Mouse (Mus musculus) embryonic facial prominence, embryonic 12.5 days (tissue): ENCODE data around the gene Tnip1. TPM values are rescaled to one million over a fixed set of nuclear protein-coding genes. Genes with fewer than 3 reads are reported as not detected.
"Not testable (repeated sequence)": the region's sequence is repeated elsewhere in the genome, so short reads cannot be mapped to it uniquely, and the experiment has no call there.

ENCODE experiments used
- ATAC-seq: fragments of 200-750 bp; cut with Nextera tagmentation; 2 replicates; pipeline ENCODE4 v1.8.0; 2017; ENCODE audit not compliant: insufficient number of reproducible peaks, insufficient read depth, low FRiP score, low TSS enrichment
- H3K27ac ChIP-seq: fragments of 300-500 bp; sonication (generic); 2 replicates; pipeline ENCODE4 v1.5.1; 2016; ENCODE audit warnings: mild to moderate bottlenecking
- H3K27me3 ChIP-seq: fragments of 300-500 bp; sonication (generic); 2 replicates; pipeline ENCODE4 v1.6.1; 2016; ENCODE audit warnings: mild to moderate bottlenecking, moderate library complexity
- H3K36me3 ChIP-seq: fragments of 300-500 bp; sonication (generic); 2 replicates; pipeline ENCODE4 v1.6.1; 2016; ENCODE audit warnings: mild to moderate bottlenecking
- H3K4me1 ChIP-seq: fragments of 300-500 bp; sonication (generic); 2 replicates; pipeline ENCODE4 v1.6.1; 2016
- H3K4me2 ChIP-seq: fragments of 300-500 bp; sonication (generic); replicated peaks from 2 replicates; pipeline ENCODE4 v1.6.1; 2016; ENCODE audit warnings: mild to moderate bottlenecking, moderate library complexity
- H3K4me3 ChIP-seq: fragments of 300-500 bp; sonication (generic); 2 replicates; pipeline ENCODE4 v1.5.1; 2016; ENCODE audit warnings: mild to moderate bottlenecking
- H3K9ac ChIP-seq: fragments of 300-500 bp; sonication (generic); 2 replicates; pipeline ENCODE4 v1.6.1; 2016; ENCODE audit warnings: mild to moderate bottlenecking, moderate library complexity
- H3K9me3 ChIP-seq: fragments of 300-500 bp; sonication (generic); 2 replicates; pipeline ENCODE4 v1.6.1; 2016; ENCODE audit warnings: mild to moderate bottlenecking, moderate library complexity
- WGBS: fragments of 180-500 bp; shearing (Covaris S2); methylation state at CpG from one replicate; pipeline ENCODE4 v1.1.7; 2016; 5-methylcytosine and 5-hydroxymethylcytosine counted together
- polyA plus RNA-seq: library from polyadenylated mRNA; unstranded; fragments of >200 nt; fragmentation: Nextera tagmentation; extraction: Ambion mirVana; gene quantifications from 2 replicates; pipeline ENCODE4 v1.2.1, GENCODE M21; 2016

Tnip1 gene
- polyA plus RNA-seq, 1 experiment from 2014 or later = 20.0 TPM

DNA sequence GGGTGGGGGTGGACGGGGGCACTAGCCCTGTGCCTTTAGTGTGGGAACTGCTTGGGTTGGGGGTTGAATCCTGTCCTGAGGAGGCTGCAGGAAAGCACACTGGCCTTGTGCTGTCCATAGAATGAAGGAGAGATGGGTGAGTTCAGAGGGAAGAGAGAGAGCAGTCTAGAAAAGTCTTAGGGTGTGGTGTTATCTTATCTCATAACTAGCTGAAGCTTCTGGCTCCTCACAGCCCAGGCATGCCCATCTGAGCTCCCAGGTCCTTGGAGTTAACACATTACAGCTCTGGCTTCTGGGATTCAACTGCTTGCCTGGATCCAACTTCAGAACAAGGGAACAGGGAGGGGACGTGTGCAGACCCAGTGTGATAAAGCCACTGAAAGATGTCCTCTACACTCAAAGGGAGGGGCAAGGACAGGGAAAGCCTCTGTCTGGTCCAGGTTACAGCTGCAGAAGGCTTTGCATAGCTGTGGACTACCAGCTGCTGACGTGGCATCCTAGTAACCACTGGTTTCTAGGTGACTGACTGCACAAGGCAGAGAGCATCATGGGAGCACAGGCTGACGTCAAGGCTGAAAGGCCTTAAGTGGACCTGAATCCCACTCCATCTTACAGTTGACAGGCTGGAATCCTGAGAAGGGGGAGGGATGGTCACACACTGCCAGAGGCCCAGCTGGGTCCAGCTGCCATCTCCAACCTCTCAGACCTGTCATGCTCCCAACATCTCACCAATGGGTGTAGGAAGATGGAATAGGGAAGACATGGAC is 58.6 kb downstream of the Tnip1 start:
- H3K27me3 ChIP-seq = no peaks in the 10 kb centered on the region
- 67% methylated on average over 4 of the region's 4 CpGs for WGBS
- H3K4me2 ChIP-seq = no peak overlapping the region
- H3K9ac ChIP-seq = no peak overlapping the region
- H3K4me3 ChIP-seq = no peak overlapping the region
- peaks cover 5% of the 10 kb centered on the region; the same call in 1 of the 2 replicates for H3K36me3 ChIP-seq
- H3K9me3 ChIP-seq = no peaks in the 10 kb centered on the region
- H3K4me1 ChIP-seq = peaks cover 10% of the 10 kb centered on the region
- ATAC-seq = no peak
- H3K27ac ChIP-seq = no peak overlapping the region

DNA sequence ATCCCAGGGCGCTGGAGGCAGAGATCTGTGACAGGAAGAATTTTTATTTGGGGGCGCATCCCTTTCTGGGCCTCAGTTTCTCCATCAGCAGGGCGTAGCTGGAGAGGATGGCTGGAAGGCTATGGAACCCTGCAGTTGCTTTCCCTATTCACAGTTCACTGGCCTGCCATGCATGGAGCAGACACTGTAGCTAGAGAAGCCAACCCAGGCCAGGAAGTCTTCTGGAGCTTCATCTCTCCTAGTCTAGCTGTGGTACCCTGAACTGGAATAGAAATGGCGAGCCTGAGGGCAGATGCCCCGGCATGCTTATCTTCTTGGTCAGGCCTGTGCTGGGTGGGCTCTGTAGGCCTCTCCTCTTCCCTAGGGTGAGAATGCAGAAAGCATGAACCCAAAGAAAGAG is 59.4 kb downstream of the Tnip1 start:
- no peak for ATAC-seq
- 75% methylated on average over 5 of the region's 5 CpGs for WGBS
- no peak overlapping the region for H3K9ac ChIP-seq

DNA sequence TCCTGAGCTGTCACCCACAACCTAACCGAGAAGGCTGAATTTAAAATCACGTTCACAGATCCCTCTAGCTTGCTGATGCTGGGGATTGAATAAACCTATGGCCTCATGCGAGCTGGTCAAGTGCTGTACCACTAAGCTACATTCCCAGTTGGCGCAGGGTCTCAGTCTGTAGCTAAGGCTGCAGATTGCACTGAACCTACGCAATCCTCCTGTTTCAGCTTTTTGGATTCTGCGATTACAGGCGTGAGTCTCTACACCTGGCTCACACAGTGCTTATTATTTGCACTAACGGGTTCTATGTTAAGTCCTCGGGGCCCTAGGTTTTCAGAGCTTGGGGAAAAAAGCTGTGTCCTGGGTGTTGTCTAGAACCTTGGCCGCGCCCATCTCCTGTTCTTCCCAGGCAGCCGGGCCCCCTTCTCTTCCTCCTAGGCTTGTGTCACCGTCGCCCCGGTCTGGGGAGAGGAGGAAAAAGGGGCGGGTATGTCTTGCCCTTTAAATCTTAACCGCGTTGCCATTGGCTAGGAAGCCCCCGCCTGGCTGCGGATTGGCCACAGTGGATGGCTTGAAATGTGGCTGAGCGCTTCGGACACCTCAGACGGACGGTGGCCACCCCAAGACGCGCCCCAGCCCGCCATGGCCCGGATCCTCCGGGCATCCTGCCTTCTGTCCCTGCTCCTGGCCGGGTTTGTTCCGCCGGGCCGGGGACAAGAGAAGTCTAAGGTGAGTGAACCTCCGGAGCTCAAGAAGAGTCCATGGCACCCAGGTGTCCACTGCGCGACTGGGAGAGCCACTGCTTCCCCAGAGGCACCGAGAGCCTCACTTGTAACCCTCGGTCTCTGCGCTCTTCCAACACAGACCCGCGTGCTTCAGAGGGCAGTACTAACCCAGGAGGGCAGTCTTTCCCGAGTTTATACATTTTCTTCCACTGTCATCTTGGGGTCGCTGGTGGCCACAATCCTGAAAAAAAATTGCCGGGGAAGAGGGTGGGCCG is 60.1 kb downstream of the Tnip1 start, which contains the start of gene Gpx3:
Gene Gpx3, plus strand, starts transcription at position 121 of the 991 bp plus-strand sequence.
- WGBS = 17% methylated on average over 45 of the region's 45 CpGs
- H3K4me3 ChIP-seq = peak within 1 kb of the TSS; percentile 47
- H3K36me3 ChIP-seq = no peaks in the 10 kb centered on the region
- H3K9me3 ChIP-seq = no peaks in the 10 kb centered on the region
- peak within 1 kb of the TSS; percentile 47 for H3K9ac ChIP-seq
- H3K4me2 ChIP-seq = peak within 1 kb of the TSS; percentile 91
- peaks cover 10% of the 10 kb centered on the region for H3K4me1 ChIP-seq
- no peak within 1 kb of the TSS for H3K27ac ChIP-seq
- peak; percentile 85; the same call in 1 of the 2 replicates for ATAC-seq
- no peaks in the 10 kb centered on the region for H3K27me3 ChIP-seq

More for the DNA sequence above, 59.4 kb downstream of the Tnip1 start:
- H3K4me2 ChIP-seq = peak overlapping the region; percentile 91
- H3K9me3 ChIP-seq = no peaks in the 10 kb centered on the region
- no peaks in the 10 kb centered on the region for H3K27me3 ChIP-seq
- peak overlapping the region; percentile 47 for H3K4me3 ChIP-seq
- no peaks in the 10 kb centered on the region for H3K36me3 ChIP-seq
- peaks cover 10% of the 10 kb centered on the region for H3K4me1 ChIP-seq
- H3K27ac ChIP-seq = no peak overlapping the region

DNA sequence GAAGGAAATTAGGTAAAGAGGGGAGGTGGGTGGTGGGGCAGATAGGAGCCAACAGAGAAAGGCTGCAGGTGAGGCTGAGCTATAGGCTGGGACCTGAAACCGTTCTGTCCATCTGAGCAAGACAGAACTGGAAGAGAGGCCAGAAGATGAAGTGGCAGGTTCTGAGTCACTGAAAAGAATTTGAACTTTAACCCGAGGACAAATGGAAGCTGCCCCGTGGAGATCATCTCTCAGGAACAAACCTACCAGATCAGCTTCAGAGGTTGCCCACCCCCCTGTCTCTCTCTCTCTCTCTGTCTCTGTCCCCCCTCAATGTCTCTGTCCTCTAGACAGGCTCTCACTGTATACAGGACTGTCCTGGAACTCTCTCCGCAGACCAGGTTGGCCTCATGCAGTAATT is 63.1 kb downstream of the Tnip1 start:
- no peak overlapping the region for H3K4me2 ChIP-seq
- H3K27me3 ChIP-seq = no peaks in the 10 kb centered on the region
- H3K36me3 ChIP-seq = no peaks in the 10 kb centered on the region
- no peak for ATAC-seq
- H3K9ac ChIP-seq = no peak overlapping the region
- H3K9me3 ChIP-seq = no peaks in the 10 kb centered on the region
- no peak overlapping the region for H3K27ac ChIP-seq
- 69% methylated on average over 4 of the region's 4 CpGs for WGBS
- peaks cover 10% of the 10 kb centered on the region for H3K4me1 ChIP-seq
- H3K4me3 ChIP-seq = no peak overlapping the region

DNA sequence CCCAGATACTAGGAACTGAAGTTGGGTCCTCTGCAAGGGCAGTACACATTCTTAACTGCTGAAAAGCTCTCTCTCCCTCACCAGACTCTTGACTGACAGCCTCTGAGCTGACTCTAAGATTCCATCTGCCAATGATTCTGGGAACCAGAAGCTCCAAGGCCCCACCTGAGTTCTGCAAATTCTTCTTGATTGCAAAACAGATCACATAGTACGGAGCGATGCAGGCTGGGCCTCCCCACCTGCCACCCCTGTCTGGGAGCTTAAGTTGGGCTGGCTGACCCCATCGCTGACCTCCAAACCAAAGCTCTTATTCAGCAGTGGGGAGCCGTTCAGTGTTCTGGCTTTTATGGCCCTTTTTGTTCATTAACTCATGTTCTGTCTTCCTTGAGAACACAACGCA is 65.2 kb downstream of the Tnip1 start:
- no peak overlapping the region for H3K9ac ChIP-seq
- no peaks in the 10 kb centered on the region for H3K9me3 ChIP-seq
- H3K4me2 ChIP-seq = no peak overlapping the region
- H3K4me3 ChIP-seq = no peak overlapping the region
- ATAC-seq = no peak
- peaks cover 2% of the 10 kb centered on the region; the same call in 1 of the 2 replicates for H3K4me1 ChIP-seq
- H3K36me3 ChIP-seq = no peaks in the 10 kb centered on the region
- H3K27me3 ChIP-seq = no peaks in the 10 kb centered on the region
- 56% methylated on average over 5 of the region's 5 CpGs for WGBS
- no peak overlapping the region for H3K27ac ChIP-seq

DNA sequence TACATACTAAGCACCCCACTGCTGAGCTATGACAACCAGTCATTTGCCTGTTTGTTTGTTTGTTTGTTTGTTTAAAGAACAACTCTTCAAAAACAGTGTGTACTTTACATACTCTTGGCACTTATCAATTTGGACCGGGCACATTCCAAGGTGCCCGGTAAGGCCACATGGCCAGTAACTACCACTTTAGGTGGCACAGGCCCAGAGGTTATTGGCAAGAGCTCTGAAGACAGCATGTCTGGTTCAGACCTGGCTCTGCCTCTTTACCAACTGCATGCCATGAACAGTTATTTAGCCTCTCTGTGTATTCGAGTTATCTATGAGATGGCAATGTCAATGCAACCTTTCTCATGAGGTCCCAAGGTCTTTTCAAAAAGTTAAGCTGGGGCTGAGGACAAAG is 66.1 kb downstream of the Tnip1 start:
- not testable (repeated sequence) for H3K4me1 ChIP-seq, ATAC-seq, H3K27me3 ChIP-seq, H3K27ac ChIP-seq, H3K36me3 ChIP-seq, H3K9me3 ChIP-seq, H3K9ac ChIP-seq, H3K4me3 ChIP-seq, H3K4me2 ChIP-seq
- 94% methylated on average over 3 of the region's 3 CpGs for WGBS

DNA sequence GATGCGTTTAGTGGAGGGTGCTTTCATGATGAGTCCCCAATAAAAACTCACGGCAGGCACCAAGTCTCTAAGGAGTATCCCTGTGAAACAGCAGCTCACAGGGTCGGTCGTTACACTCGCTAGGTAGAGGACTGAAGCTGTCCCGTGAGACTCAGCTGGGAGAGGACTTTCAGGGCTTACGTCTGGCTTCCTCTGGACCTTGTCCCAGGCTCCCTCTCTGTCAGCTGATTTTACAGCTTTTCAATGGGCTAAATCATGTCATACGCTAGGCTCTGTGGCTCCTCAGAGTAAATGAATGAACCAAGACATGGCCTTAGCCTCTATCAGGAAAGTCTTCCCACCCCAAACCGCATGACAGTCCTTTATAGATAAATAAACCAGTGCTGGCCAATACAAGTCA is 68.1 kb downstream of the Tnip1 start:
- 65% methylated on average over 9 of the region's 9 CpGs for WGBS
- Histone ChIP-seq H3K4me2 (no peak overlapping the region), H3K36me3 (no peaks in the 10 kb centered on the region), H3K27ac (no peak overlapping the region), H3K9ac (no peak overlapping the region), H3K4me1 (no peaks in the 10 kb centered on the region), H3K4me3 (no peak overlapping the region), H3K9me3 (no peaks in the 10 kb centered on the region), H3K27me3 (no peaks in the 10 kb centered on the region)
- no peak for ATAC-seq

DNA sequence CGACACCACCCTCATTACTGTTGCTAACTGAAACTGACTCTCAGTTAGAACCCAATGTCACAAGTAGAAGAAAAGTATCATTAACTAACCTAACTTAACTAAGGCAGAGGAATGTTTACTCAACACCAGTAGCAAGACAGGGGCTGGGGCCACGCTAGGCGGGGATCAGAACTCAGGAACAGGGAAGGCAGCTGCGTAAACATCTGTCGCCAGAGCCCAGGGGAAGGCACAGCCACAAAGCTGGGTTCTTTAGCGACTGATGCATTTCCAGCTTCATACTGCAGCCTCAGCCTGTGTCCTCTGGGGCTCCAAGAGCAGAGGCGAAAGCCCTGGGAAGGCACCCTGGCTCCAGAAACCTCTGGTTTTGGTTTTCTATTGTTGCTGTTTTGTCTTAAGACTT is 70.6 kb downstream of the Tnip1 start:
- ATAC-seq = no peak
- H3K36me3 ChIP-seq = no peaks in the 10 kb centered on the region

DNA sequence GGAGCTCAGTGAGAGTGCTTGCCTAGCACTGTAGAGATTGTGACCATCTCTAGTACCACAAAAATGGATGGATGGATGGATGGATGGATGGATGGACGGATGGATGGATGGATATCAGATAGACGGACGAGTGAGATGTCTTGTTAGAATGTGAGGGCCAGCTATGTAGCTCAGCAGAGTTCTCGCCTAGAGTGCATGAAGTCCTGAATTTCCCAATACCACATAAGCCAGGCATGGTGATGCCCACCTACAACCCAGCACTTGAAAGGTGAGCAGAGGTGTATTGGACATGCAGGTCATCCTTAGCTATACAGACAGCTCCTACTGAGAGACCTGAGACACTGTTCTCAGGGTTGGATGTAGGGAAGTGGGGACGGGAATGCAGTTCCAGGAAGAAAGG is 71.4 kb downstream of the Tnip1 start:
- Histone ChIP-seq H3K4me3 (no peak overlapping the region), H3K27ac (no peak overlapping the region), H3K4me2 (no peak overlapping the region), H3K4me1 (no peaks in the 10 kb centered on the region), H3K36me3 (no peaks in the 10 kb centered on the region), H3K9ac (no peak overlapping the region), H3K27me3 (no peaks in the 10 kb centered on the region), H3K9me3 (no peaks in the 10 kb centered on the region)
- no peak for ATAC-seq
- 78% methylated on average over 5 of the region's 5 CpGs for WGBS

More for the DNA sequence above, 70.6 kb downstream of the Tnip1 start:
- no peaks in the 10 kb centered on the region for H3K4me1 ChIP-seq
- no peak overlapping the region for H3K4me3 ChIP-seq
- no peak overlapping the region for H3K9ac ChIP-seq
- WGBS = 46% methylated on average over 7 of the region's 7 CpGs
- no peak overlapping the region for H3K4me2 ChIP-seq
- H3K27ac ChIP-seq = no peak overlapping the region
- no peaks in the 10 kb centered on the region for H3K27me3 ChIP-seq
- H3K9me3 ChIP-seq = no peaks in the 10 kb centered on the region

DNA sequence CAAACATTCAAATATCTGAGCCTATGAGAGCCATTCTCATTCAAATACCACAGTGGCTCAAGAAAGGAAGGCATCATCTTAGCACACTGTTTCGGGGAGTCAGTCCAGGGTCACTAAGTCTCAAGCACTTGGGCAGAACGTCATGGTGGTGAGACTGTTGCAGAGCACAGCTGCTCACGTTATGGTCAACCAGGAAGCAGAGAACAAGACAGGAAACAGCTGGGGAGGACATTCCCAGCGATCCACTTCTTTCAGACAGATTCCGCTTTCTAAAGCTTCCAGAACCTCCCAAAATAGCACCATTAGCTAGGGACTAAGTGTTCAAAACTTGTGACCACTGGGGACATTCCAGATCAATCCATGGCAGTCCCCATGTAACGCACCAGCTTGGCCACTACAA is 74.8 kb downstream of the Tnip1 start:
- ATAC-seq = no peak
- Histone ChIP-seq H3K27me3 (no peaks in the 10 kb centered on the region), H3K9ac (no peak overlapping the region), H3K27ac (no peak overlapping the region), H3K9me3 (no peaks in the 10 kb centered on the region), H3K4me1 (peaks cover 5% of the 10 kb centered on the region; the same call in 1 of the 2 replicates), H3K4me2 (no peak overlapping the region), H3K4me3 (no peak overlapping the region), H3K36me3 (no peaks in the 10 kb centered on the region)
- 84% methylated on average over 6 of the region's 6 CpGs for WGBS

DNA sequence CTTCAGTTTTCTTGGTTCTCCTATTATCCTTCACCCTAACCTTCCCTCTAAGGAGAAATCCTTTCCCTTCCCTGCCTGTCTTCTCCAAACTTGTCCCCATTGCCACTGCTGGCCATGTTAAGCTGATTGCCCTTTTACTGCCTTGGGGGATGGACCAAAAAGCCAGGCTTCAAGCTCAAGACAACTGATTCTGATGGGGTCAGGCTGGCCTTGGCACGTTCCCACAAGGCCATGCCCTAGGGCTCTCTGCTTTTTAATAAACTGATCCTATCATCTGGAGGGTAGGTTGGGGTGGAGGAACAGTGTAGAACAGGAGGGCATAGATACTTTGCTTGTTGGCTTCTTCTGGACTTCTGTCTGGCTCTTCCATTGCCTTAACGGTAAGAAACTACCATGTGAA is 77.3 kb downstream of the Tnip1 start:
- Histone ChIP-seq H3K9me3 (no peaks in the 10 kb centered on the region), H3K4me1 (peaks cover 5% of the 10 kb centered on the region; the same call in 1 of the 2 replicates), H3K27me3 (no peaks in the 10 kb centered on the region), H3K9ac (no peak overlapping the region), H3K36me3 (no peaks in the 10 kb centered on the region), H3K27ac (no peak overlapping the region), H3K4me2 (no peak overlapping the region), H3K4me3 (no peak overlapping the region)
- WGBS = 79% methylated on average over 2 of the region's 2 CpGs
- no peak for ATAC-seq
